Mouse (Mus musculus) CH12.LX (cell line): ENCODE results near the gene Olfr314. TPM values are rescaled to one million over a fixed set of nuclear protein-coding genes. Genes with fewer than 3 reads are reported as not detected.
A peak's percentile ranks its signal among the peaks of the same experiment; 100 is the strongest.
"Not testable (repeated sequence)": the region's sequence is repeated elsewhere in the genome, so short reads cannot be mapped to it uniquely, and the experiment has no call there.

Experiments used
- DNase-seq: peaks from one replicate; pipeline ENCODE4 v3.0.0-alpha.2; 2013; ENCODE audit errors: extremely low read depth
- H3K27ac ChIP-seq: 2 replicates; pipeline ENCODE4 v1.5.1; 2012; ENCODE audit warnings: low read depth, mild to moderate bottlenecking, control low read depth, moderate library complexity; ENCODE audit not compliant: insufficient read depth
- H3K27me3 ChIP-seq: replicated peaks from 2 replicates; pipeline ENCODE3; 2012; ENCODE audit warnings: inconsistent platforms
- H3K36me3 ChIP-seq, 2 experiments: replicated peaks in 1 of 2; 2 replicates each; pipeline versions ENCODE3 to v1.6.1; 2012; ENCODE audit warnings: inconsistent platforms in 1 of 2, low read length in 1 of 2, mild to moderate bottlenecking in 1 of 2, mixed read lengths in 1 of 2, moderate library complexity in 1 of 2; ENCODE audit not compliant: control insufficient read depth in 1 of 2, insufficient read depth in 1 of 2
- H3K4me1 ChIP-seq, 2 experiments: 2 replicates each; pipeline ENCODE4 v1.6.1; 2012; ENCODE audit warnings: inconsistent platforms in 1 of 2, moderate library complexity in 1 of 2; ENCODE audit not compliant: insufficient read depth in 2 of 2, control insufficient read depth in 1 of 2
- H3K4me2 ChIP-seq: 2 replicates; pipeline ENCODE4 v1.6.1; 2012; ENCODE audit warnings: low read depth, mild to moderate bottlenecking, control low read depth; ENCODE audit not compliant: poor library complexity, insufficient read depth, severe bottlenecking
- H3K4me3 ChIP-seq, 3 experiments: fragments of 150-350 bp in 1 of 3; sonication (generic) in 1 of 3; replicated peaks in 1 of 3; 2 replicates each; pipeline versions ENCODE3 to v1.5.1; 2011 to 2012; ENCODE audit warnings: low read depth in 2 of 3, low read length in 2 of 3, mild to moderate bottlenecking in 2 of 3, moderate library complexity in 2 of 3, control low read depth in 1 of 3, improper control_type of control experiment in 1 of 3, inconsistent platforms in 1 of 3, mixed read lengths in 1 of 3; ENCODE audit not compliant: poor library complexity in 1 of 3
- H3K79me2 ChIP-seq: replicated peaks from 2 replicates; pipeline ENCODE4 v1.6.1; 2012; ENCODE audit warnings: mild to moderate bottlenecking, moderate library complexity; ENCODE audit not compliant: control insufficient read depth, poor library complexity, insufficient read depth, severe bottlenecking; ENCODE audit errors: extremely low read depth
- H3K9ac ChIP-seq: 2 replicates; pipeline ENCODE4 v1.6.1; 2012; ENCODE audit warnings: low read depth, mild to moderate bottlenecking, control low read depth, moderate library complexity; ENCODE audit not compliant: insufficient read depth
- H3K9me3 ChIP-seq: replicated peaks from 2 replicates; pipeline ENCODE3; 2012; ENCODE audit warnings: low read length, inconsistent platforms, mixed read lengths
- MAFK ChIP-seq: IDR thresholded peaks from 2 replicates; pipeline ENCODE4 v1.6.1; 2011; ENCODE audit warnings: low read length, improper control_type of control experiment; ENCODE audit not compliant: insufficient replicate concordance
- ZC3H11A ChIP-seq: IDR thresholded peaks from 2 replicates; pipeline ENCODE4 v1.6.1; 2012; ENCODE audit warnings: low read depth, mild to moderate bottlenecking, inconsistent platforms, low read length, improper control_type of control experiment
- dilution Hi-C: fragments of 300-500 bp; cut with MboI; formaldehyde crosslinking; loops from 2 replicates; pipeline ENCODE4 v1.14.3; 2020; ENCODE audit warnings: low sequenced_read_pairs; ENCODE audit not compliant: extremely low pct_unique_long_range_greater_than_20kb, extremely low pct_ligation_motif_present
- in situ Hi-C: fragments of 300-500 bp; cut with MboI; formaldehyde crosslinking; loops from 3 replicates; pipeline ENCODE4 v1.14.3; 2019; ENCODE audit warnings: low sequenced_read_pairs, low pct_ligation_motif_present, low pct_unique_long_range_greater_than_20kb, mixed read lengths
- polyA plus RNA-seq: library from polyadenylated mRNA; unstranded; fragments of >175 nt; gene quantifications from 2 replicates; pipeline ENCODE4 v1.2.1, GENCODE M21; 2012; ENCODE audit warnings: low read depth; ENCODE audit not compliant: insufficient read length
- total RNA-seq, 2 experiments: library from RNA; depleted of rRNA; stranded (reverse); fragments of 300-350 nt in 1 of 2; fragments of >200 nt in 1 of 2; gene quantifications; 2 replicates each; pipeline ENCODE4 v1.2.3; 2012 to 2014

Olfr314 gene
- total and polyA plus RNA-seq, 3 experiments = not detected

DNA sequence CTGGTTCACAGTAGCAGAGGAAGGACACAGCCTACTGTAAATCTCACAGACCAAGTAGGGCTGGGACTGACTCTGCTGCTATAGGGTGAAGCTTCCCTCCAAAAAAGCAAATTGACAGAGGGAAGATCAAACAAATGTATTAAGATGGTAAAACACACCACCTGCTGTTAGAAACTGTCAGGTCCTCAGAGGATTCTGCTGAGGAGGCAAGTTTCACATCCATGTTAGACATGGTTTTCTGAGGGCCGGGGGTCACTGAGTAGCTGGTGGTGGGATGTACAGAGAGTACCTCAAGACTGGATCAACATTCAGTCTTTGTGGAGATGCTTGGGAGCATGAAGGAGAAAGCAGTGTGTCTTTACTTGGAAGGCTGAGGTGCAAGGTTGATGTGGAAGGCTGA lies 32.9 kb downstream of the Olfr314 start (continued):
- TF ChIP-seq ZC3H11A = no peak
- TF ChIP-seq, all 38 proteins: peak for 4

DNA sequence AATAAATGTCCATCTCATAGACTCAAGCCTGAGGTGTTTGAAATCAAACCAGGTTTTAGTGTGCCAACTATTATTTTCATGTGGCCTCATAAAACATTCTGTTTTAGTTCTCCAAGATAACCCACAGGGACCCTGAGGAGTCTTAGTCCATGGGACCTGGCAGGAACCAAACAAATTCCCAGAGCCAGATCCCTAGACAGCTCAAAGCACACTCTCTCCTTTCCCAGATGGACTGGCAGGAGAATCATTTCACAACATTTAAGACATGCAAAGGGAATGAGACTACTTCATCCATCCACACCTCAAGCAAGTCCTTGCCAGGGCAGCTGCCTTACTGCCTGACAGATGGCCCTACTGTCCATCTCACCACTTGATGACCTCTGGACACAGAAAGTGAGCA lies 46.2 kb downstream of the Olfr314 start, which contains the start of gene Olfr312:
TSS of gene Olfr312 (plus strand) at position 301 of the 400 bp plus-strand sequence.
- H3K4me3 ChIP-seq, H3K4me1 ChIP-seq, H3K9me3 ChIP-seq, H3K9ac ChIP-seq, H3K36me3 ChIP-seq, H3K27ac ChIP-seq, H3K4me2 ChIP-seq, in situ Hi-C loops, H3K79me2 ChIP-seq, DNase-seq, dilution Hi-C loops: not testable (repeated sequence)
- H3K27me3 ChIP-seq = peaks cover 19% of the 10 kb centered on the region

DNA sequence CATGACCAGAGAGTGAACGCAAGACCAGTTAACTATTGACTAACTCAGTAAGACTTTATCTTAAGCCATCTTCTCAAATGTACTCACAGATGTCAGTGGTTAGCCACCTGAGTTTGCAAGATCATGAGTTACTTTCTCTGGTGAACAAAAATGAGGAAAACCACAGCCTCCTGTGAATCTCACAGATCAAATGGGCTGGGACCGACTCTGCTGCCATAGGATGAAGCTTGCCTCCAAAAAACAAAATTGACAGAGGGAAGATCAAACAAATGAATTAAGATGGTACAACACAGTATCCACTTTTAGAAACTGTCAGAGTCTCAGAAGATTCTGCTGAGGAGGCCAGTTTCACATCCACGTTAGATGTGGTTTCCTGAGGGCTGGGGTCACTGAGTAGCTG lies 47.0 kb downstream of the Olfr314 start:
- in situ Hi-C loops (no loop called here), dilution Hi-C loops (no loop called here)
- no peak overlapping the region for H3K4me2 ChIP-seq
- H3K79me2 ChIP-seq = no peaks in the 10 kb centered on the region
- H3K9me3 ChIP-seq = no peaks in the 10 kb centered on the region
- DNase-seq = no peak
- no peaks in the 10 kb centered on the region for H3K36me3 ChIP-seq
- no peak overlapping the region for H3K27ac ChIP-seq
- H3K9ac ChIP-seq = no peak overlapping the region
- H3K4me1 ChIP-seq = peaks cover 2 to 5% of the 10 kb centered on the region in 2 experiments; a peak in 2 of 4 replicates
- H3K27me3 ChIP-seq = peaks cover 19% of the 10 kb centered on the region
- no peak overlapping the region for H3K4me3 ChIP-seq
- TF ChIP-seq MAFK (0 out of 2 replicates have a peak, but pooled peaks have one; percentile 37), ZC3H11A (no peak)

DNA sequence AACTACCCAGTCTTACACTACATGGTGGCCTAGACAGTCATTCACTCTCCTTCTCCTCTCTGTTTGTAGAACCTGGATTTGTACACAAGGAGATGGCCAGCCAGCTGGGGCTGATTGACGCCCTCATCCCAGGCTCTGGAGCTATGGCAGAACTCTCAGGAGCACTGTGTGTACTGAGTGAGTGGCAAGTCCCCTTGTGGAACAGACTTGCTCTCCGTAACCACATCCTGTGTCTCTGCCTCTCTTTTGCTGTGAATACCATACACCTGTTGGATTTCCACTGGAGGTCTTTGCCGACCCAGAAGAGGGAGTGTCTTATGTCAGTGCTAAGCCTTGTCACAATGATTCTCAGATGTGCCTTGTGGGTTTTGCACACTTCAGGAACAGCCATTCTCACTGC lies 49.8 kb downstream of the Olfr314 start:
- H3K9ac ChIP-seq, dilution Hi-C loops, H3K79me2 ChIP-seq, in situ Hi-C loops, H3K4me2 ChIP-seq, DNase-seq, H3K27ac ChIP-seq, H3K4me1 ChIP-seq, H3K9me3 ChIP-seq, H3K36me3 ChIP-seq, H3K4me3 ChIP-seq: not testable (repeated sequence)
- peaks cover 22% of the 10 kb centered on the region for H3K27me3 ChIP-seq

Other genes starting within 250 kb of the Olfr314 start
Only the 20 nearest of the 29 such genes appear.
- gene 2210407C18Rik, start 166.9 kb upstream of the Olfr314 start, total RNA-seq (2012; rRNA removed) = not detected in 2 replicates
- gene 2210407C18Rik, start 166.9 kb upstream of the Olfr314 start, total RNA-seq (2014; rRNA removed) = not detected in 2 replicates
- not detected in 2 replicates for gene 2210407C18Rik, start 166.9 kb upstream of the Olfr314 start, polyA plus RNA-seq
- gene Olfr323, start 152.5 kb upstream of the Olfr314 start, total RNA-seq (2012; rRNA removed) = not detected in 2 replicates
- not detected in 2 replicates for gene Olfr323, start 152.5 kb upstream of the Olfr314 start, total RNA-seq (2014; rRNA removed)
- gene Olfr323, start 152.5 kb upstream of the Olfr314 start, polyA plus RNA-seq = not detected in 2 replicates
- not detected in 2 replicates for gene Trim58, start 142.5 kb upstream of the Olfr314 start, total RNA-seq (2012; rRNA removed)
- gene Trim58, start 142.5 kb upstream of the Olfr314 start, total RNA-seq (2014; rRNA removed) = not detected in 2 replicates
- gene Trim58, start 142.5 kb upstream of the Olfr314 start, polyA plus RNA-seq = not detected in 2 replicates
- gene Olfr322, start 124.2 kb upstream of the Olfr314 start, total RNA-seq (2012; rRNA removed) = not detected in 2 replicates
- not detected in 2 replicates for gene Olfr322, start 124.2 kb upstream of the Olfr314 start, total RNA-seq (2014; rRNA removed)
- not detected in 2 replicates for gene Olfr322, start 124.2 kb upstream of the Olfr314 start, polyA plus RNA-seq
- not detected in 2 replicates for gene Olfr320, start 101.9 kb upstream of the Olfr314 start, total RNA-seq (2012; rRNA removed)
- gene Olfr320, start 101.9 kb upstream of the Olfr314 start, total RNA-seq (2014; rRNA removed) = not detected in 2 replicates
- gene Olfr320, start 101.9 kb upstream of the Olfr314 start, polyA plus RNA-seq = not detected in 2 replicates
- not detected in 2 replicates for gene Olfr319, start 83.8 kb upstream of the Olfr314 start, total RNA-seq (2012; rRNA removed)
- not detected in 2 replicates for gene Olfr319, start 83.8 kb upstream of the Olfr314 start, total RNA-seq (2014; rRNA removed)
- not detected in 2 replicates for gene Olfr319, start 83.8 kb upstream of the Olfr314 start, polyA plus RNA-seq
- not detected in 2 replicates for gene Olfr318, start 58.9 kb upstream of the Olfr314 start, total RNA-seq (2012; rRNA removed)
- gene Olfr318, start 58.9 kb upstream of the Olfr314 start, total RNA-seq (2014; rRNA removed) = not detected in 2 replicates
- gene Olfr318, start 58.9 kb upstream of the Olfr314 start, polyA plus RNA-seq = not detected in 2 replicates
- gene Olfr317, start 43.7 kb upstream of the Olfr314 start, total RNA-seq (2012; rRNA removed) = not detected in 2 replicates
- not detected in 2 replicates for gene Olfr317, start 43.7 kb upstream of the Olfr314 start, total RNA-seq (2014; rRNA removed)
- not detected in 2 replicates for gene Olfr317, start 43.7 kb upstream of the Olfr314 start, polyA plus RNA-seq
- gene Olfr316, start 30.2 kb upstream of the Olfr314 start, total RNA-seq (2012; rRNA removed) = not detected in 2 replicates
- gene Olfr316, start 30.2 kb upstream of the Olfr314 start, total RNA-seq (2014; rRNA removed) = not detected in 2 replicates
- gene Olfr316, start 30.2 kb upstream of the Olfr314 start, polyA plus RNA-seq = not detected in 2 replicates
- gene Olfr315, start 9.8 kb upstream of the Olfr314 start, total RNA-seq (2012; rRNA removed) = not detected in 2 replicates
- not detected in 2 replicates for gene Olfr315, start 9.8 kb upstream of the Olfr314 start, total RNA-seq (2014; rRNA removed)
- not detected in 2 replicates for gene Olfr315, start 9.8 kb upstream of the Olfr314 start, polyA plus RNA-seq
- 0.67 and 0.72 TPM in 2 replicates for gene Fam183b, start 19.0 kb downstream of the Olfr314 start, total RNA-seq (2012; rRNA removed)
- gene Fam183b, start 19.0 kb downstream of the Olfr314 start, total RNA-seq (2014; rRNA removed) = not detected in 2 replicates
- gene Fam183b, start 19.0 kb downstream of the Olfr314 start, polyA plus RNA-seq = not detected in 2 replicates
- gene Olfr313, start 32.0 kb downstream of the Olfr314 start, total RNA-seq (2012; rRNA removed) = 0.04 and 0.13 TPM in 2 replicates
- gene Olfr313, start 32.0 kb downstream of the Olfr314 start, total RNA-seq (2014; rRNA removed) = not detected in 2 replicates
- 0.09 and 0.10 TPM in 2 replicates for gene Olfr313, start 32.0 kb downstream of the Olfr314 start, polyA plus RNA-seq
- gene Olfr312, start 46.3 kb downstream of the Olfr314 start, total RNA-seq (2012; rRNA removed) = not detected in 2 replicates
- not detected in 2 replicates for gene Olfr312, start 46.3 kb downstream of the Olfr314 start, total RNA-seq (2014; rRNA removed)
- gene Olfr312, start 46.3 kb downstream of the Olfr314 start, polyA plus RNA-seq = not detected in 2 replicates
- not detected in 2 replicates for gene Olfr311, start 56.3 kb downstream of the Olfr314 start, total RNA-seq (2012; rRNA removed)
- not detected in 2 replicates for gene Olfr311, start 56.3 kb downstream of the Olfr314 start, total RNA-seq (2014; rRNA removed)
- not detected in 2 replicates for gene Olfr311, start 56.3 kb downstream of the Olfr314 start, polyA plus RNA-seq
- 2.9 and 3.1 TPM in 2 replicates for gene Gm12258, start 64.2 kb downstream of the Olfr314 start, total RNA-seq (2012; rRNA removed)
- 1.4 and 1.5 TPM in 2 replicates for gene Gm12258, start 64.2 kb downstream of the Olfr314 start, total RNA-seq (2014; rRNA removed)
- gene Gm12258, start 64.2 kb downstream of the Olfr314 start, polyA plus RNA-seq = 1.6 and 2.2 TPM in 2 replicates
- 3.4 and 3.6 TPM in 2 replicates for gene 2810021J22Rik, start 84.3 kb downstream of the Olfr314 start, total RNA-seq (2012; rRNA removed)
- 4.5 and 4.8 TPM in 2 replicates for gene 2810021J22Rik, start 84.3 kb downstream of the Olfr314 start, total RNA-seq (2014; rRNA removed)
- gene 2810021J22Rik, start 84.3 kb downstream of the Olfr314 start, polyA plus RNA-seq = 3.3 and 3.7 TPM in 2 replicates
- 5.7 and 7.0 TPM in 2 replicates for gene Zfp39, start 121.3 kb downstream of the Olfr314 start, total RNA-seq (2012; rRNA removed)
- gene Zfp39, start 121.3 kb downstream of the Olfr314 start, total RNA-seq (2014; rRNA removed) = 6.2 and 6.8 TPM in 2 replicates
- gene Zfp39, start 121.3 kb downstream of the Olfr314 start, polyA plus RNA-seq = 5.8 and 6.7 TPM in 2 replicates
- not detected in 2 replicates for gene Btnl10, start 135.0 kb downstream of the Olfr314 start, total RNA-seq (2012; rRNA removed)
- gene Btnl10, start 135.0 kb downstream of the Olfr314 start, total RNA-seq (2014; rRNA removed) = not detected in 2 replicates
- not detected in 2 replicates for gene Btnl10, start 135.0 kb downstream of the Olfr314 start, polyA plus RNA-seq
- gene Rnf187, start 156.0 kb downstream of the Olfr314 start, total RNA-seq (2012; rRNA removed) = 185 and 230 TPM in 2 replicates
- gene Rnf187, start 156.0 kb downstream of the Olfr314 start, total RNA-seq (2014; rRNA removed) = 175 and 188 TPM in 2 replicates
- gene Rnf187, start 156.0 kb downstream of the Olfr314 start, polyA plus RNA-seq = 181 and 195 TPM in 2 replicates
- gene Hist3h2ba, start 166.0 kb downstream of the Olfr314 start, total RNA-seq (2012; rRNA removed) = 0.34 TPM in 1 of 2 replicates, not detected in the other
- gene Hist3h2ba, start 166.0 kb downstream of the Olfr314 start, total RNA-seq (2014; rRNA removed) = not detected in 2 replicates
- gene Hist3h2ba, start 166.0 kb downstream of the Olfr314 start, polyA plus RNA-seq = not detected in 2 replicates